Mouse (Mus musculus) hindbrain, postnatal 0 days (tissue): ENCODE measurements at regions not wholly inside any gene's neighbourhood (a gene's known extent, or its start where the extent isn't known, plus 50 kb on each side); places are given as distances from the start of the nearest gene placed in this dataset.
A peak's percentile ranks its signal among the peaks of the same experiment; 100 is the strongest.

Source experiments
- ATAC-seq: fragments of 200-750 bp; cut with Nextera tagmentation; 2 replicates; pipeline ENCODE4 v1.8.0; 2017; ENCODE audit warnings: mild to moderate bottlenecking, moderate TSS enrichment, moderate library complexity
- DNase-seq: peaks from one replicate; pipeline ENCODE4 v3.0.0-alpha.2; 2015; ENCODE audit warnings: low spot score
- H3K27ac ChIP-seq: fragments of 300-500 bp; sonication (generic); 2 replicates; pipeline ENCODE4 v1.5.1; 2014; ENCODE audit warnings: mild to moderate bottlenecking
- H3K27me3 ChIP-seq: fragments of 300-500 bp; sonication (generic); 2 replicates; pipeline ENCODE4 v1.6.1; 2014; ENCODE audit warnings: low read length, mixed read lengths; ENCODE audit not compliant: insufficient read depth
- H3K36me3 ChIP-seq: fragments of 300-500 bp; sonication (generic); 2 replicates; pipeline ENCODE4 v1.6.1; 2014; ENCODE audit warnings: low read length, mixed read lengths; ENCODE audit not compliant: insufficient read depth
- H3K4me1 ChIP-seq: fragments of 300-500 bp; sonication (generic); 2 replicates; pipeline ENCODE4 v1.6.1; 2014; ENCODE audit warnings: antibody characterized with exemption, low read length, mixed read lengths; ENCODE audit not compliant: insufficient read depth
- H3K4me2 ChIP-seq: fragments of 300-500 bp; sonication (generic); 2 replicates; pipeline ENCODE4 v1.6.1; 2014; ENCODE audit warnings: low read depth, mild to moderate bottlenecking, low read length, moderate library complexity, mixed read lengths
- H3K4me3 ChIP-seq: fragments of 300-500 bp; sonication (generic); 2 replicates; pipeline ENCODE4 v1.5.1; 2014; ENCODE audit warnings: low read length
- H3K9ac ChIP-seq: fragments of 300-500 bp; sonication (generic); replicated peaks from 2 replicates; pipeline ENCODE4 v1.6.1; 2014; ENCODE audit warnings: mild to moderate bottlenecking, low read length, moderate library complexity, mixed read lengths
- H3K9me3 ChIP-seq: fragments of 300-500 bp; sonication (generic); 2 replicates; pipeline ENCODE4 v1.6.1; 2016; ENCODE audit warnings: low read length, mixed read lengths
- CTCF ChIP-seq: IDR thresholded peaks from 2 replicates; pipeline ENCODE4 v1.5.1; 2016; ENCODE audit warnings: antibody characterized with exemption, control low read depth, low read depth
- WGBS: fragments of 180-500 bp; shearing (Covaris S2); extraction: QIAGEN DNeasy Blood & Tissue Kit; methylation state at CpG from one replicate; pipeline ENCODE4 v1.1.7; 2014; 5-methylcytosine and 5-hydroxymethylcytosine counted together

DNA sequence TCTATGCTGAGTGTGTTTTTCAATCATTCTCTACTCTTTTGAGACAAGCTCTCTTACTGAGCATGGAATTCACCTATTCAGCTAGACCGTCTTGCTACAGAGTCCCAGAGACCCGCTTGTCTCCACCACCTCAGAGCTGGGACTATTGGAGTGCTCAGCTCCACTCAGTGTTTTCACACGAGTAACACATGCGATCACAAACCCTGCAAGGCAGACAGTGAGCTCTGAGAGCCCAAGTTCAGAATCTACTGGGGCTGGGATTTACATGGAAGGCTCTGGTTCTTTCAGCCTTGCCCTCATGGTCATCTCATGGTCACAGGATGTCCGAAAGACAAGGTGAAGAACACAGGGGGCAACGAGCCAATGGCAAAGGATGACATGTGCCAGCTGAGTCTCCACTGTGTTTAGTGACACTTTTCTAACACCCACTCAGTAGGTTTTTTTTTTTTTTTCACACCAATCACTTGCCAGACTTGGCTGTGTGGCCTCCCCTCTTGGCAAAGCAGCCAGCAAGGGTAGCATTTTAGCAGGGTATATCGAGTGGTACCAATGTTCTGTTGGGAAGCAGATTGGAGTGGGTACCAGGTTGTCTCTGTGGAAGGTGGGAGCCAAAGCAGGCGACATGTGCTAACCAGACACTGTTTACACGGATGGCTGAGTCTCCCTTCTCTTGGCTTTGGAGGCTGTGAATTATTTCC, 51.2 kb upstream of the Gtsf1l start:
- Histone ChIP-seq H3K9me3 (no peaks in the 10 kb centered on the region), H3K9ac (no peak overlapping the region), H3K4me2 (no peak overlapping the region), H3K4me3 (no peak overlapping the region), H3K36me3 (no peaks in the 10 kb centered on the region), H3K4me1 (0 out of 2 replicates have a peak, but pooled peaks cover 7% of the 10 kb centered on the region), H3K27ac (no peak overlapping the region), H3K27me3 (no peaks in the 10 kb centered on the region)
- ATAC-seq = no peak
- DNase-seq = peak; percentile 69
- TF ChIP-seq CTCF = no peak
- 63% methylated on average over 9 of the region's 9 CpGs for WGBS

- Histone ChIP-seq H3K27ac (peak overlapping the region; percentile 42; the same call in 1 of the 2 replicates), H3K4me2 (peak overlapping the region; percentile 36), H3K4me3 (no peak overlapping the region), H3K27me3 (no peaks in the 10 kb centered on the region), H3K9ac (no peak overlapping the region), H3K36me3 (no peaks in the 10 kb centered on the region), H3K9me3 (no peaks in the 10 kb centered on the region), H3K4me1 (0 out of 2 replicates have a peak, but pooled peaks cover 7% of the 10 kb centered on the region)
- peak; percentile 73 for DNase-seq
- ATAC-seq = 0 out of 2 replicates have a peak, but pooled peaks have one; percentile 38
- no peak for TF ChIP-seq CTCF
- WGBS = 44% methylated on average over 10 of the region's 10 CpGs
Observed at GRCm38 (mm10) chr2:163142762-163143388, 55.2 kb upstream of the Gtsf1l start.

GRCm38 (mm10) chr2:163143413-163143812, 55.8 kb upstream of the Gtsf1l start:
- no peak for TF ChIP-seq CTCF

GRCm38 (mm10) chr2:163146001-163146400, 56.9 kb upstream of the Tox2 start:
- Histone ChIP-seq H3K27me3 (no peaks in the 10 kb centered on the region), H3K27ac (no peak overlapping the region), H3K4me2 (no peak overlapping the region), H3K4me1 (0 out of 2 replicates have a peak, but pooled peaks cover 7% of the 10 kb centered on the region), H3K9ac (no peak overlapping the region), H3K36me3 (no peaks in the 10 kb centered on the region), H3K4me3 (no peak overlapping the region), H3K9me3 (no peaks in the 10 kb centered on the region)
- no peak for TF ChIP-seq CTCF
- WGBS = 71% methylated on average over 8 of the region's 8 CpGs
- DNase-seq (no peak), ATAC-seq (no peak)

More at GRCm38 (mm10) chr2:163143413-163143812, 55.8 kb upstream of the Gtsf1l start:
- Histone ChIP-seq H3K9me3 (no peaks in the 10 kb centered on the region), H3K4me3 (no peak overlapping the region), H3K36me3 (no peaks in the 10 kb centered on the region), H3K4me2 (peak overlapping the region; percentile 36), H3K27ac (peak overlapping the region; percentile 42; the same call in 1 of the 2 replicates), H3K4me1 (0 out of 2 replicates have a peak, but pooled peaks cover 7% of the 10 kb centered on the region), H3K9ac (no peak overlapping the region; the same call in 1 of the 2 replicates), H3K27me3 (no peaks in the 10 kb centered on the region)
- peak; percentile 25 for DNase-seq
- WGBS = 28% methylated on average over 13 of the region's 13 CpGs
- ATAC-seq = 0 out of 2 replicates have a peak, but pooled peaks have one; percentile 38

GRCm38 (mm10) chr2:163146481-163146880, 56.4 kb upstream of the Tox2 start:
- 91% methylated on average over 4 of the region's 4 CpGs for WGBS
- Histone ChIP-seq H3K4me2 (no peak overlapping the region), H3K9ac (no peak overlapping the region), H3K36me3 (no peaks in the 10 kb centered on the region), H3K9me3 (no peaks in the 10 kb centered on the region), H3K4me1 (0 out of 2 replicates have a peak, but pooled peaks cover 7% of the 10 kb centered on the region), H3K27ac (no peak overlapping the region), H3K27me3 (no peaks in the 10 kb centered on the region), H3K4me3 (no peak overlapping the region)
- TF ChIP-seq CTCF = peak; percentile 43
- ATAC-seq = no peak
- no peak for DNase-seq

DNA sequence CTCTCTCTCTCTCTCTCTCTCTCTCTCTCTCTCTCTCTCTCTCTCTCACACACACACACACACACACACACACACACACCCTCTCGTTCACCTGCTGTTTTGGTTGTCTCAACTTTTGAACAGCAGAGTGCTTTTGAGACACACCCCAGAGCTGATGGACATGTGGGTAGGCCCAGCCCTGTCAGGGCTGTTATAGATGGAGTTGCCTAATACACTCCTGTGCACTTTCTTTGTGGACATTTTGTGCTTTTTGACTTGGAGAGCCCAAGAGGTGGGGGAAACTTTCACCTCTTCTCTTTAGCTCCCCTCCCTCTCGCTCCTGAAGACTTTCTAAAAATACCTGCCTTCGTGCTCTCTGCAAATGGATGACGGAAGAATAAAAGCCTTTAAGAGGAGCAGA, 55.5 kb upstream of the Tox2 start:
- Histone ChIP-seq H3K4me2 (no peak overlapping the region), H3K27me3 (no peaks in the 10 kb centered on the region), H3K36me3 (no peaks in the 10 kb centered on the region), H3K27ac (no peak overlapping the region), H3K4me3 (no peak overlapping the region), H3K9ac (no peak overlapping the region), H3K4me1 (0 out of 2 replicates have a peak, but pooled peaks cover 7% of the 10 kb centered on the region), H3K9me3 (no peaks in the 10 kb centered on the region)
- WGBS = 78% methylated on average over 4 of the region's 4 CpGs
- no peak for TF ChIP-seq CTCF
- ATAC-seq (no peak), DNase-seq (no peak)
